Mouse (Mus musculus): ENCODE results near the gene M6pr.

DNA sequence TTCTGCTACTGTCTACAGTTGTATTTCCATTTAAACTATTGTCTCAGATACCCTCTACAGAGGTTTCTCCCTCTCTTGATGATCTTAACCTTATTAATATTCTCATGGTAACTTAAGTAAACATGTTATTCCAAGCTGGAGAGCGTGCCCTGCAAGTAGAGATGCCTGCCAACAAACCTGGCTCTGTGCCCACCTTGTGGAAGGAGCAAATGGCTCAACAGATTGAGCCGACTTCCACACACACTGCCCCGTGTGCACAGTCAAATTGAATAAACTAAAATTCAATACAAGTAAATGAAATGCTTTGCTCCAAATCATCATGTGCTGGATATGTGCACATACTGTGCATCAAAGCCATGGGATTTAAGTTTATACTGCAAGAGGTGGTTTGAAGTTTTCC is 40.0 kb upstream of the M6pr start:
- no peak for TF ChIP-seq CTCF (IDR thresholded peaks at IDR 0.05; ENCODE audit: control insufficient read depth, insufficient read depth, insufficient replicate concordance, low read depth, low read length)
- no peak for TF ChIP-seq POLR2A (IDR thresholded peaks at IDR 0.05; ENCODE audit: control insufficient read depth, low read depth, low read length)
